Mouse (Mus musculus): ENCODE measurements around the gene Mrgprg. TPM values are rescaled to one million over a fixed set of nuclear protein-coding genes. Genes with fewer than 3 reads are reported as not detected.

Mrgprg gene
- not detected in 2 replicates for polyA plus RNA-seq (2015; fragmentation: Nextera tagmentation; extraction: Ambion mirVana)

DNA sequence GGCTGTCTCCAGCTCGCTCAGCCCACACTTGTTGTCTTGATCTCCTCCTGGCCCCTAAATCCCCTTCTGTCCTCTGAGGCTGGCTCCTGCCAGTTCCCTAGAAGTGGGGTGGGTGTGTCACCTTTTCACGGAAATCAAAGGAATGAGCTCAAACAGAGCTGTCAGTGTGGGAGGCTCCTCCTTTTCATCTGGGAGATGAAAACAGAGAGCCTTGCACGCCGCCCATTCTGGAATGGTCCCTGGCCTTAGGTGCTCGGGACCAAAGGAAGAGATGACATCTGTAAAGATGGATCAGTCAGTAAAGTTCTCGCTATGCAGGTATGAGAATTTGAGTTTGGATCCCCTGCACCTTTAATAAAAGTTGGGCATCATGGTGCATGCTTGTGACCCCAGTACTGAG, at the start of gene Mrgprg:
TSS of gene Mrgprg (minus strand) at position 101 of the 400 bp plus-strand sequence.
- Histone ChIP-seq H3K9ac (no peak within 1 kb of the TSS), H3K27me3 (peaks cover 28% of the 10 kb centered on the region), H3K4me1 (no peaks in the 10 kb centered on the region), H3K4me3 (replicated peaks) (no peak within 1 kb of the TSS), H3K27ac (no peak within 1 kb of the TSS), H3K36me3 (no peaks in the 10 kb centered on the region), H3K4me2 (no peak within 1 kb of the TSS), H3K9me3 (replicated peaks) (no peaks in the 10 kb centered on the region)
- WGBS: 41% methylated on average over 6 of the region's 6 CpGs
- ATAC-seq (replicated peaks; ENCODE audit: low FRiP score): no peak

DNA sequence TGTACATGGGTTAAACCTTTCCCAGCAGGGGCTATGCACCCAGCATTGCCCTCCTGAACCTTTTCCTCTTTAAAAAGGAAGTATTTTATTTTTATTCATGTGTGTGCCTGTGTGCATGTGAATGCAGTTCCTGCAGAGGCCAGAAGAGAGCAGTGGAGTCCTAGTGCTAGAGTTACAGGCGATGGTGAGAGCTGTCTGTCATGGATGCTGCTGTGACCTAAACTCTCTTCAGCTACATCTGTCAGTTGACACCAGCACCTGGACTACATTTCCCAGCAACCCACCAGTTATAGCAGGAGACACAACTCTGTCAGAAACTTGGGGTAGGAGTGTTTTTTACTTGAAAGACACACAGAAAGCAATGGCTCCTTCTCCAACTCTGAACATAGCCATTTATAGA, 42.1 kb upstream of the Mrgprg start:
- no peak overlapping the region for H3K9ac ChIP-seq
- peaks cover 93% of the 10 kb centered on the region for H3K36me3 ChIP-seq
- H3K4me1 ChIP-seq: no peaks in the 10 kb centered on the region
- H3K27ac ChIP-seq: no peak overlapping the region
- H3K27me3 ChIP-seq: no peaks in the 10 kb centered on the region
- no peak overlapping the region for H3K4me3 ChIP-seq (replicated peaks)
- no peak for ATAC-seq (replicated peaks; ENCODE audit: low FRiP score)
- no peaks in the 10 kb centered on the region for H3K9me3 ChIP-seq (replicated peaks)
- 43% methylated on average over 1 of the region's 1 CpGs for WGBS
- no peak overlapping the region for H3K4me2 ChIP-seq

DNA sequence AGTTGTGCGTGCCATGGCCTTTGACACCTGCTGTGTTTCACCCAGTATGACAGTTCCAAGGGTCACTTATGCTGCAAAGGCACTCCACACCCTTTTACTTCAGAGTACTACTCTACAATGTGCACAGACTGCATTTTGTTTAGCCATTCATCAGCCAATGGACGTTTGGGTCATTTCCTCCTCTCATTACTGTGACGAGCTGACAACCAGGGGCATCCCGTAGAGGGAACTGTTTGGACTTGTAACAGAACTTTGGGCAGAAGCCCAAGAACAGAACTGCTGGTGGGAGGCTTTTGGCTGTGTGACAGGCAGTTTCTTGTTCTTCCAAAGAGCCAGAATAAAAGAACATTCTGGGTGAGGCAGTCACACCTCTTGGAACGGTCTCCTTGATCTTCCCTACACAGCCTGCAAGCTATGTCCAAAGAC, 38.4 kb upstream of the Mrgprg start:
- Histone ChIP-seq H3K9me3 (replicated peaks) (no peaks in the 10 kb centered on the region), H3K4me2 (no peak overlapping the region), H3K27ac (no peak overlapping the region), H3K27me3 (no peaks in the 10 kb centered on the region), H3K9ac (no peak overlapping the region), H3K4me1 (no peaks in the 10 kb centered on the region), H3K4me3 (replicated peaks) (no peak overlapping the region), H3K36me3 (peaks cover 89% of the 10 kb centered on the region)
- no peak for ATAC-seq (replicated peaks; ENCODE audit: low FRiP score)
- 62% methylated on average over 5 of the region's 5 CpGs for WGBS

DNA sequence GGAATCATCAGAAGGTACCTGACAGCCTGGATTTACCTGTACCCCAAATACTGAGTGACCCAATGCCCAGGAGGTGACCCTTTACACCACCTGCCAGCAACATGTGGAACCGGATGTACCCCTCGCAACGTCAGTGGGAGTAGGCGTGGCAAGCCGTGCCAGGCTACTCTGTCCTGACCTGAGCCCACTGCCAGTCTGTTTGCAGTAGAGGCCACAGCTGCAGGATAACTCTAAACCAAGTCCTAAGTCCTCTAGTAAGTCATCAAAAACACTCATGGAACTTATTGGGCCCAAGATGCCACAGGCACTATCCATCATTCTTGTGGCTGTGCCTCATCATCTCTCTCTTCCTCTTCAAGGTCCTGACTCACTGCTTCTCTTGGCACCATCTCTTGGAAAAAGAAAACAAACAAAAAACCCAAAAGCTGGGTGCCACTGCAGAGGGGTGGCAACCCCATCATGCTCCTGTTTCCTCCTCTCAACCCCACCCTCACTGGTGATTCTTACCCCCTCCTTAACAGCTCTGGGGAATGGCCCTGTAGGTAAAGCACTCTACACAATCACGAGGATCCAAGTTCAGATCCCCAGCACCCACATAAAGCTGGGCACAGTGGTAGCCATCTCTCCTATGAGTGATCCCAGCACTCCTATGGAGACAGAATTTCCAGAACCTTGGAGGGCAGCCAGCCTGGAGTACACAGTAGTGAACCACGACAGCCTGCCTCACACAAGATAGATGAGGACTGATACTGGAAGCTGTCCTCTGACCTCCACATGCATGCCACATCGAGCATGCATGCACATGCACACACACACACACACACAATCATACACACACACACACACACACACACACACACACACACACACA, 34.6 kb upstream of the Mrgprg start:
- 82% methylated on average over 8 of the region's 8 CpGs for WGBS
- no peaks in the 10 kb centered on the region for H3K9me3 ChIP-seq (replicated peaks)
- no peak overlapping the region for H3K4me2 ChIP-seq
- no peak overlapping the region for H3K9ac ChIP-seq
- ATAC-seq (replicated peaks; ENCODE audit: low FRiP score): no peak
- H3K27ac ChIP-seq: no peak overlapping the region
- H3K4me3 ChIP-seq (replicated peaks): no peak overlapping the region
- peaks cover 91% of the 10 kb centered on the region for H3K36me3 ChIP-seq
- no peaks in the 10 kb centered on the region for H3K27me3 ChIP-seq
- H3K4me1 ChIP-seq: no peaks in the 10 kb centered on the region

DNA sequence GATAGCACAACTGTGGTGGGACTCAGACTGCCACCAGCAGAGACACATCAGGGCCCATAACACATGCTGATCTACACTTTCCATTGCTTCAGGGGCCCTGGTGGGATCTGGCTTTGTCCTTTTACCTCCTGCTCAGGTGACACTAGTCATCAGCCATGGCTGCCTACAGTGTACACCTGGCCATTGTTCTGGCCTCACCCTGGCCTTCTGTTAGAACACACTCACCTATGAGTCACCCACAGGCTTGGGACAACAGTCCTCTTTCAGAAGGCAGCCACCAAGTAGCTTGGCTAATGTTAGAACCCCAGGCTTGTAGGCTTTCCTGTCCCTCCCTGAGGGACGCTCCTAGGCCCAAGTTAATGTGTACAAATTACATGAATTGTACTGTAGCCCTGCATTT, 34.0 kb upstream of the Mrgprg start:
- Histone ChIP-seq H3K4me3 (replicated peaks) (no peak overlapping the region), H3K27ac (no peak overlapping the region), H3K9ac (no peak overlapping the region), H3K36me3 (peaks cover 91% of the 10 kb centered on the region), H3K27me3 (no peaks in the 10 kb centered on the region), H3K9me3 (replicated peaks) (no peaks in the 10 kb centered on the region), H3K4me2 (no peak overlapping the region), H3K4me1 (no peaks in the 10 kb centered on the region)
- 95% methylated on average over 1 of the region's 1 CpGs for WGBS
- ATAC-seq (replicated peaks; ENCODE audit: low FRiP score): no peak

DNA sequence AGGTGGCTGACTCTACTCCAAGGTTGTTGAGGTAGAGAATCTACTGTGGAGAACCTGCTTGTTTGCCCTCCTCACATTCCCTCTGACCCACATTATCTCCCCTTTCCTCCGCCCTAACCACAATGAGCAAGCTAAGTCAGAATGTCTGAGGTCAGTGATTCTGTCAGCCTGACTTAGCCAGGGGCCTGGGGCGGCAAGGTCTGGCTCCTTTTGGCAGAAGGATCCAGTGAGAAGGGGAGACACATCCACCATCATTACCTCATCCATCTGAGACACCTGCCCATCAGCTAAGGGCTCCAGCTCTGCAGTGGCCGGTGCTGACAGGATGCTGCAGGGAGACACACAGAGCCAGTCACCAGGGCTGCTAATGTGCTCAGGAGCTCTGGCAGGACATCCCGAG, 32.0 kb upstream of the Mrgprg start:
- Histone ChIP-seq H3K27me3 (no peaks in the 10 kb centered on the region), H3K9ac (no peak overlapping the region), H3K4me1 (no peaks in the 10 kb centered on the region), H3K9me3 (replicated peaks) (no peaks in the 10 kb centered on the region), H3K36me3 (peaks cover 83% of the 10 kb centered on the region), H3K4me2 (no peak overlapping the region), H3K27ac (no peak overlapping the region), H3K4me3 (replicated peaks) (no peak overlapping the region)
- no peak for ATAC-seq (replicated peaks; ENCODE audit: low FRiP score)
- 92% methylated on average over 4 of the region's 4 CpGs for WGBS

DNA sequence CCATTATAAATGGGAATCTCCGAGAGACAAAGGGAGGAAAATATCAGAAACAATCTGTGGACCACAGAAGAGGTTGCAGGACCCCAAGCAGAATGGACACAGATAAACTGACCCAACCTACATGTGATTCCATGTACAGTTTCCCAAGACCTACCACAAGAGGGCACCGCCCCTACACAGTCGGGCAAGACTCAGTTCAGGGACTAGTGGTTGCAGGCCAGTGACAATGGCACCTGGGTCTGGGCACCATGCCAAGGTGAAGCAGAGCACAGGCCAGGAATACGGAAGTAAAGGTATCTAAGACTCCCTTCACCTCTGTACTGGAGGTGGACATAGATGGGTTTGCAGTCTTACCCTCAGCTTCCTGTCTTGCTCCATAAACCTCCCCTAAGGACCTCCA, 26.3 kb upstream of the Mrgprg start:
- Histone ChIP-seq H3K4me1 (no peaks in the 10 kb centered on the region), H3K27ac (no peak overlapping the region), H3K36me3 (peaks cover 32% of the 10 kb centered on the region), H3K9me3 (replicated peaks) (no peaks in the 10 kb centered on the region), H3K9ac (no peak overlapping the region), H3K27me3 (no peaks in the 10 kb centered on the region), H3K4me2 (no peak overlapping the region), H3K4me3 (replicated peaks) (no peak overlapping the region)
- peak; percentile 71 for ATAC-seq (replicated peaks; ENCODE audit: low FRiP score)
- WGBS: 47% methylated on average over 4 of the region's 4 CpGs

DNA sequence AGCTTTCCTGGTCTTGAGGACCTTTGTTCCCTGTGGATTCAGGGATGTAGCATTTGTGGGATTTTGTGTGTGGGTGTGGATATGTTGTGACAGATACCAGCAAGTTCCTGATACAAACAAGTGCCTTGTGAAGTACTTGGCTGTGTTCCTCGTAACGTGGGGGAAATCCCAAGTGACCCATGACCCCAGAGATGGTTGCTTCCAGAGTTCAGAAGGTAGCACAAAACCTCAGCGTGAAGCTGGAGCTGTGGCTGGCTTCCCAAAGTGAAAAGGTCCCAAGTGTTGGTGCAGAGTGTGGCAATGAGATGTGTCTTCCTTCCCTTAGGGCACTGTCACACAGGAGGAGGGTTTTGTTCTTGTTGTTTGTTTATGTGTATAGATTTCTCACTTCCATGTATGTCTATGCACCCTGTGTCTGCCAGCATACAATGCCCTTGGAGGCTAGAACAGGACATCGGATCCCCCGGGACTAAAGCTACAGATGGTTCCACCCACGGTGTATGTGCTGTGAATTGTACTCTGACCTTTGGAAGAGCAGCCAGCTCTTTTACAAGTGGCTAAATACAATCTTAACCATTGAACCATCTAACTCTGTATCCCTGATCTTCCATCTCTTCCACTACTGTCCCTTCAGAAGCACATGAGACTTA, 25.7 kb upstream of the Mrgprg start:
- Histone ChIP-seq H3K9me3 (replicated peaks) (no peaks in the 10 kb centered on the region), H3K4me1 (no peaks in the 10 kb centered on the region), H3K9ac (no peak overlapping the region), H3K4me2 (no peak overlapping the region), H3K36me3 (peaks cover 26% of the 10 kb centered on the region), H3K27ac (no peak overlapping the region), H3K27me3 (no peaks in the 10 kb centered on the region), H3K4me3 (replicated peaks) (no peak overlapping the region)
- WGBS: 70% methylated on average over 6 of the region's 6 CpGs
- no peak for ATAC-seq (replicated peaks; ENCODE audit: low FRiP score)

DNA sequence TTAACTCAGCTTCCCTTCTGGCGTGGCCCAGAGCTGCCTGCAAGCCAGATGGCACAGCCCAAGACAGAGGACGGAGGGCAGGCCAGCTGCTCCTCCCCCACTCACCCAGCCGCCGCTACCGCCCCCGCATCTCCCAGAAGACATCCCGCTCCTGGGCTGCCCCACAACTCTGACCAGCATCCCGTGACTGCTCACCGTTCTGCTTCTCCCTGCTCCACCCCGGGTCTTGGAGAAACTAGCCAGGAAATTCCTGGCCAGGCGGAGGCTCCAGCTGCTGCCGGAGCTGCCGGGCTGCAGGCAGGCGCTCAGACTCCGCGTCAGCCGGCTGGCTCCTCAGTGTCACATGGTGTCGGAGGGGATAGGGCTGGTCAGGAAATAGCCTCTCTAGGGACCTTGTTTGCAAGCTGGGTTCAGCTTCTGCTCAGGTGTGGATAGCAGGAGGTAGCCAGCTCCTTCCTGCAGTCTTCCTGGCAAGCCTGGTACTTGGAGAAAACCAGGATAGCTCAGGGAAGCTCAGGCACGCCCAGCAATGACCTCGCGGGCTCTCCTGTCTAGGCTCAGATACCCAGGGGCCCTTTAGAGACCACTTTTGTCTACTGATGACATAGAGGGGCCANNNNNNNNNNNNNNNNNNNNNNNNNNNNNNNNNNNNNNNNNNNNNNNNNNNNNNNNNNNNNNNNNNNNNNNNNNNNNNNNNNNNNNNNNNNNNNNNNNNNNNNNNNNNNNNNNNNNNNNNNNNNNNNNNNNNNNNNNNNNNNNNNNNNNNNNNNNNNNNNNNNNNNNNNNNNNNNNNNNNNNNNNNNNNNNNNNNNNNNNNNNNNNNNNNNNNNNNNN, 17.4 kb upstream of the Mrgprg start, which contains the start of gene Mrgpre:
TSS of gene Mrgpre (minus strand) at position 505 of the 834 bp plus-strand sequence.
- no peaks in the 10 kb centered on the region for H3K36me3 ChIP-seq
- no peaks in the 10 kb centered on the region for H3K9me3 ChIP-seq (replicated peaks)
- peak within 1 kb of the TSS; percentile 65 for H3K4me2 ChIP-seq
- H3K27ac ChIP-seq: peak within 1 kb of the TSS; percentile 91
- no peaks in the 10 kb centered on the region for H3K27me3 ChIP-seq
- peak within 1 kb of the TSS; percentile 44 for H3K4me3 ChIP-seq (replicated peaks)
- peak within 1 kb of the TSS; percentile 34 for H3K9ac ChIP-seq
- WGBS: 2% methylated on average over 21 of the region's 21 CpGs
- ATAC-seq (replicated peaks; ENCODE audit: low FRiP score): peak; percentile 93
- peaks cover 32% of the 10 kb centered on the region for H3K4me1 ChIP-seq

DNA sequence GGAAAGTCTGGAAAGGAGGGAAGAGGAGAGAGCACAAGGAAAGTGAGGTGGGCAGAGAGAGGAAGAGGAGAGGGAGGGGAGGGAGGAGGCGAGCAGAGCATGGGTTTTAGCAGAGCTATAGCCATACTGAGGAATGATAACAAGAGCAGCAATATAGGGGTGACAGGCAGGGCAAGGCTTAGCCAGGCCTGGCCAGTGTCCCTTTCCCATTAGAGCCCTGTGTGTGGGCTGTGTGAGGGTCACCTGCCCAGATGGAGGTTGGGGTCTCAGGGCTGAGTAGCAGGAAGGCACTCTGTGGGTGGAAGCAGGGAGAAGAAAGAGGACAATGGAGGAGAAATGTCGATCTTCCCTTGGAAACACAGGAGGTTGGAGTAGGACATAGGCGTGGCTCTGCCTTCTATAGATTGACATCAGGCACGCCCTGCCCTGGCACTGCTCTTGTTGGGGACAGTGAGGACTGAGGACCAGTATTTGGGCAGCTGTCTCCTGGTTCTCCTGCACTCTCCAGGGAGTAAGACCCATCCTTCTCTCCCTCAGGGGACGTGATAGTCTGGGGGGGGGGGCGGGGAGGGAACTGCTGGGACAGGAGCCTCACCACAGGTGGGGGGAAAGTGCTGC, 16.7 kb upstream of the Mrgprg start:
- Histone ChIP-seq H3K9me3 (replicated peaks) (no peaks in the 10 kb centered on the region), H3K4me1 (peaks cover 32% of the 10 kb centered on the region), H3K4me2 (peak overlapping the region; percentile 65), H3K9ac (peak overlapping the region; percentile 34; the same call in 1 of the 2 replicates), H3K27me3 (no peaks in the 10 kb centered on the region), H3K27ac (peak overlapping the region; percentile 91), H3K4me3 (replicated peaks) (peak overlapping the region; percentile 44), H3K36me3 (no peaks in the 10 kb centered on the region)
- peak; percentile 75 for ATAC-seq (replicated peaks; ENCODE audit: low FRiP score)
- 18% methylated on average over 6 of the region's 6 CpGs for WGBS

DNA sequence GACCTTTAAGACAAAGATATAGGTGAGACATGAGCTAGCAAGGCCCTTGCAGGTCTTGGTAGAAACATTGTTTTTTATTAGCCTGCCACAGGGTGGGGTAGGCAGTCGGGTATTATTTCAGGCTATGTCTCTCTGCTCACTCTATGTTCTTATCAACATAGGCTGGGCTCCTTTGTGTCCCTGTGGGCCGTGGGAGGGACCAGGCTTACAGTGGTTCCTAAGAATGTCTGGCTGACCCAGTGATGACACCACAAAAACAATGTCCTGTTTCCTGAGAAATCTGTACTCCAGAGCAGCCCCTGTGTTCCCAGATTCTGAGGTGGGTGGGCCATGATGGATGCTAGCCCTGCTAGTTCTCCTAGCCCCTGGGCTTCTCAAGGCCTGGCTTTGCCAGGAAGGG, 10.6 kb upstream of the Mrgprg start:
- WGBS: 52% methylated on average over 2 of the region's 2 CpGs
- no peak for ATAC-seq (replicated peaks; ENCODE audit: low FRiP score)

More for the DNA sequence above, 10.6 kb upstream of the Mrgprg start:
- Histone ChIP-seq H3K9me3 (replicated peaks) (no peaks in the 10 kb centered on the region), H3K4me2 (no peak overlapping the region), H3K27ac (0 out of 2 replicates have a peak overlapping the region, but pooled peaks have one; percentile 13), H3K27me3 (no peaks in the 10 kb centered on the region), H3K9ac (no peak overlapping the region), H3K36me3 (no peaks in the 10 kb centered on the region), H3K4me1 (peaks cover 2% of the 10 kb centered on the region; the same call in 1 of the 2 replicates), H3K4me3 (replicated peaks) (no peak overlapping the region)

Data from kidney, embryonic 15.5 days (tissue).